Mouse (Mus musculus): ENCODE measurements at regions not wholly inside any gene's neighbourhood (a gene's known extent, or its start where the extent isn't known, plus 50 kb on each side); places are given as distances from the start of the nearest gene placed in this dataset.

DNA sequence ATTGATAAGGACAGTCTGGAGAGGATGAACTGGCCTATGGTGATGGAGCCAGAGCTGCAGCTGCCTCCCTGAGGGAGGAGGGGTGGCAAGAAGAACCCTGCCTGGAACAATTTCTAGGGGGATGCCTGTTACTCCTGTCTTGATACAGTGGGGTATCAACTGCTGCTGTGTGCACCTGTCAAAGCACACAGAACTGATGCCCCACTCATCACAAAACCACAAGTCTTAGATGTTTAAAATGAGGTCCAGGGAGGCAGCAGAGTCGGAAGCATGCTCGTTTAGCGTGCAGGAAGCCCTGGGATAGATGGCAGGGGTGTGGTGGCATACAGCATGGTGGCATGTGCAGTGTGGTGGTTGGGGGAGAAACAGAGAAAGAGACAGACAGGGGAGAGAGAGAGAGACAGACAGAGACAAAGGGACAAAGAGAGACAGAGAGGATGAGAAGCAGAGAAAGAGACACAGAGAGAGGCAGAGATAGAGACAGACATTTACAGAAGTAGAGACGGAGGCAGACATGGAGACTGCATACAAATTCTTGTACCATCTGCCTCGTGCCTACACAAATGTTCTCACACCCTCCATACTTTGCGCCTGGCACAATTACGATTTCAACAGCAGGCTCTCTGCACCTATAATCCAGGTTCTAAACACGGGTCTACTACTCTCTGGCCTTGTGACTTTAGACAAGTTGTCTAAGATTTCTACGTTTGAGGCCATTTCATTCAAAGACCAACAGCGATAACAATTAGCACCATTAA lies 242.6 kb downstream of the Cbln4 start:
- DNase-seq, result no peak

DNA sequence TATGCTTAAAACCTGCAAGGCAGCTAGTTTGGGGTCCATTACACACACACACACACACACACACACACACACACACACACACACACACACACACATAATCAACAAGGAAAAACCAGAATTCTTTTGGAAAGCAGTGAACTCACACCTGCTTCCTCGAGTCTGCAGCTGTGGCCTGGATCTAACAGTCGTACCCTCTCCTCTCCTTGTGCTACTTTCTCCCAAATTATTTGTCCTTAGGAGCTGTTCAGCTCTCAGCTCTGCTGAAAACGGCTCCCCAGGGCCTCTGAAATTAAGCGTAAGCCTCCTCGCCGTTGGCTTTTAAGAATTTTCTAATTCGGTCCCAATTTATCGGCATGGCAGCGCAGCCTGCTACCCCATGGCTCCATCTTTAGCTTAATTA lies 243.9 kb downstream of the Cbln4 start:
- DNase-seq, result no peak

DNA sequence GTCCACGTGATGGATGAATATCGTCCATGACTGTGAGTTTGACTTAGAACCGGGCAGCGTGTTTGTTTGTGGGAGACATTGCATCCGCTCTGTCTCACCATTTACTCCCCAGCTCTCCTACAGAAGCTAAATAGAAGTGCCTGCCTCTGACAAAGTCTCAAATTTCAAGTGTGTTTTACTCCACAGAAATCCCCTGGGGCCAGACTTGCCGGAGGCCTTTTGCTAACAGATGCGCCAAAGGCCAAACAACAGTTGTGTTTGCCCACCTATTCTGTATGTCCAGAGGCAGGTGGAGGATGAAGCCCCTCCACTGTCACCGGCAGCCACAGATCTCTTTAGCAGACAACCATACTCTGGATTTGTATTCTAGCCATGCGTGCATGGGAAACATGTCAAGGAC lies 252.6 kb downstream of the Cbln4 start:
- DNase-seq, result no peak

DNA sequence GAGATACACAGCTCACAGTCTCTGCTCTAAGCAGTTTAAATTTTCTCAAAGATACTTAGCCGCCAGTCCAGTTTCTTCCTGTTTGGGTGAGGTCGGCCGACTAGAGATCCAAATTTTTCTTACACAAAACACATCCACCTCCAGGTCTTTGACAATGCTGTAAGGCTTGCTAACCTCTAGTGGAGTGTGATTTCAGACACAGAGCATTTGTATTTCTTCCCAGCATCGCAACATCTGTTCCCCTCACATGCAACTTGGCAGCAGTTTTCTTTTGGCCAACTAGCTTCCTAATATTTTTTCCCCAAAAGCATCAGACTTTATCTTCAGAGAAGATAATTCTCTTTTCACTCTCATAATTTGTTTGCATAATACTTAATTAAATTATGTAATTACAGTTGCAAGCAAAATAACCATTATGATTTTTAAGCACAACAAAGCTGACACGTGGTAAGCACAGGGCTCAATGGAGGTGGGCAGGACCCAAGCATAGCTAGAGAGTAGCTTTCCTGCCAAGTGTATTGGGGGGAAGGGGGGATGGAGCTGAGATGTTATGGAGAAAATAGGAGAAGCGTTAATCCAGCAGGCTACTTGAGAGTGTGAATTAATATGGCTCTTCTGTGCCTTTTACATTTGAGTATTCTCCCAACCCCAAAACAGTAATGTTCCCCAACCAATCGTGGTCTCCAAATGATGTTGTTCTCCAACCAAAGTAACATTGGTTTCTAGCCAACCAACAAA lies 276.9 kb downstream of the Cbln4 start:
- DNase-seq, result no peak

DNA sequence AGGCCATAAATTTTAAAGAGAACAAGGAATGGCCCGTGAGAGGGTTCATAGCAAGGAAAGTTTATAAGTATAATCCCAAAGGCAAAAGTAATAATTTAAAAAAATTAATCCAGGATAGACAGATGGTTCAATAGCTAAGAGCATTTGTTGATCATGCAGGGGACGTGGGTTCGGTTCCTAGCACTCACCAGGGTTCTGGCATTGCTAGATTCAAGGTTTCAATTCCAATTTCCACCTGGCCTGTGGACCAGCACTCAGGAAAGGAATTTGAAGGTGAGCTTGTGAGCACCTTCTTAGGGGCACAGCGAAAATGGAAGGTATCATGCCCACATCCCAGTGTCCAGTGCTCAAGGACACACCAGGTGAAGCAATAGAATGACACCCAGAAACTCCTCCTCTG lies 278.2 kb downstream of the Cbln4 start:
- DNase-seq, result no peak

DNA sequence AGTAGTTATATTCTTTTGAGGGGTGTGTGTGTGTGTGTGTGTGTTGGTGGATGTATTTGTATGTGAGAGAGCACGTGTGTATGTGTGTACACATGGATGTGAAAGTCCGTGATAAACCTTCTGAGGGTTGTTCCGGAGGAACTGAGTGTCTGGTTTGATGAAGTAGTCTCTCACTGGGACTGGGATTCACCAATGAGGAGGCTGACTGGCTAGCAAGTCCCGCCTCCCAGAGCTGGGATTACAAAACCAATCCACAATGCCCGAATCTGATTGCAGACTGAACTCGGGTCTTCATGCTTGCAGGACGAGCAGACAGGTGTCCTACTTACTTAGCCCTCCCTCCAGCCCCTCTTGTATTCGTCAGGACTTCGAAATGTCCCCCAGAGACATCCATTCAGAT lies 289.8 kb downstream of the Cbln4 start:
- DNase-seq, result no peak

DNA sequence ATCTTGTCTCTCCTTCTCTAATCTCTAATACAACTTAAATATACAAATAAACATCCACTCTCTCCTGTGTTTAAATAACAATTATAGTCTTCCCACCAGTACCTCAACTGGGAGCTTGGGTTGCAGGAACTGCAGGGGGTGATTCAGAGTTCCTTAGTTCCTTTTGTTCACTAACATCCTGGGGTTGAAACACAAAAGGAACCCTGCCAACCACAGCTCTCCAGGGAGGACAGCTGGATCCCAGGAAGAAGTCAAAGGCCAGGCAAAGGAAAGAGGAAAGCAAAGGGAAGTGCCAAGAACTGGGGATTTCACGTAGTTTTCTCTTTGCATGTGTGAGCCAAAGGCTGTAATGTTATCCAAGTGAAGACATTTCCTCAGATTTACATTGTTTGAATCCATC lies 296.1 kb downstream of the Cbln4 start:
- DNase-seq, result no peak

DNA sequence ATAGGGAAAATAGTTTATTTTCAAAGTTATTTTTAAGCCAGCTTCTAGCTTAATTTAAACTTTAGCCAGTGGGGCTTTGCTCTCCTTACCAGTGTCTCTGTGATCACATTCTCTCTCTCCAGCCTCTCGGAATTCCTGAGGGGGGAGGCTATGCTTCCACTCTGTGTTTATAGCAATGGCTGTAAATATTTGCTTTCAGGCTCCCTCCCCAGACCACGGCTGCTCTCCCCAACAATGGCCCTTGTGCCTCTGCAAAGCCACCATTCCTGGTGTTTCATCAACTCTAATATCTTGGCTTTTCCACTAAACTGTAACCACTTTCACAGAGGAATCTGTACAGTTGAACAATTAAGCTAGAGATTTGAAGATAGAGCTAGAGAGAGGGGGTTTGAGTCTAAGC lies 300.2 kb downstream of the Cbln4 start:
- no peak for DNase-seq

DNA sequence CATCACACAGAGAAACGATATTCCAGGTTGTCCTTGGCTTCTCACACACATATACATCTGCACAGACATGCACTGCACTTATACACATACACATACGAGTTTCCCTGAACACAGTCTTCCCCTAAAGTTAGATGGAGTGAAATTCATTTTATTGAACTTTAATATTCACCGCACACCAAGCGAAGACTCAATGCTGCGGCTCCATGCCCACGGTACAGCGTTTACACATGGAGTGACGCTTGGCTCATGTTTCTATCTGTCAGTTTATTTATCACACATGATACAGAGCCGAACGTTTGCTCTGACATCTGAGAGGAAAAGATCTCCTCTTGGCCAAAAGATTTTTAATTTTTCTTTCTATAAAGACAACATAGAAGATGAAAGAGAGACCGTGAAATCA lies 300.6 kb downstream of the Cbln4 start:
- DNase-seq, result no peak

DNA sequence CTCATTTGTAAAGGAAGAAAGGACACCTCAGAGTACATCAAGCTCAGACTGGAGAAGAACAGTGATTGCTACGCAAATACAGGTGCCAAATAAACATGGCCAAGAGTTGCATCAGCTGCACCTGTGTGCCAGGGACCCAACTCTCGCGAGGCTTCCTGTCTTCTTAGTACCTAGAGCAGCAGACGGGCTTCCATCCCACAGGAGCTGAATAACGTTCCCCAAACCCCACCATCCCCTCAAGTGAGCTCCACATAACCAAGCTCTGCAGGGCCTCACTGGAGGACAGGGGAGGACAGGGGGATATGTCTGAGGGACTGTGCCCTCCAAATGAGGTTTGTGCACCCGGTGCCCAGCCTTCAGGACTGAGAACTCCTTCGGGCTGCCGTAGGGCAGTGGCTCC lies 305.5 kb downstream of the Cbln4 start:
- no peak for DNase-seq

DNA sequence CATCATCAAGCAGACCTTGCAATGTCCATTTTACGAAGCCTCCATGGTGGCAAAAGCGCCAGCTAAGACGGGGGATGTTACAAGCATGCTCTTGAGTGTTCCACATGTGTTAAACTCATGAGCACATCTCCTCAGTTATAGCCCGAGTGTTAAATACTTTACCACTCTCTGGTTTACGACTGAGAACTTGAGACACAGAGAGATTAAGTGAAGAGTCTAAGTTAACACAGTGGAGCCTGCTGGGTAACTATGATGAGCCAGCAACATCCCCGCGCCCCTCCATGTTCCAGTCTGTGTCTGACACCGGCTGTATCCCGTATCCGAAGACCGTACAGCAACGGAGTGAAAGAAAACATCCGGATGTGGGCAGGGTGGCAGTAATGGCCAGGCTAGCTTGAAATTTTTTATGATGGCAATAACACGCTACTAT lies 308.2 kb downstream of the Cbln4 start:
- DNase-seq, result no peak

DNA sequence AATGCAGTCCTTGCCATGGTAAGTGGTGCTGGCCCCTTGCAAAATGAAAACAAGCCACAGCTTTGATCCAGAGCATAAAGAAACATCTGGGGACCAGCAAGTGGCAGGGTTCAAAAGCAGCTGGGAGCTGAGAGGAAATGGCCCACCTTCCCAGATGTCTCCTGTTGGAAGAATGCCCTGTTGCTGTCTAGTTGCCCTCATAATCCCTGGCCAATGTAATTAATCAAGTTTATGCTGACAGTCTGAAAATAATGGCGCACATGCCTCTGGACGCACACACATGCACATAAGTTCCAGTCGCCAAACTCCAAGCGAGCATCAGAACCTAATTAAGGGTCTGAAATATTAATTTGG lies 308.7 kb downstream of the Cbln4 start:
- no peak for DNase-seq

DNA sequence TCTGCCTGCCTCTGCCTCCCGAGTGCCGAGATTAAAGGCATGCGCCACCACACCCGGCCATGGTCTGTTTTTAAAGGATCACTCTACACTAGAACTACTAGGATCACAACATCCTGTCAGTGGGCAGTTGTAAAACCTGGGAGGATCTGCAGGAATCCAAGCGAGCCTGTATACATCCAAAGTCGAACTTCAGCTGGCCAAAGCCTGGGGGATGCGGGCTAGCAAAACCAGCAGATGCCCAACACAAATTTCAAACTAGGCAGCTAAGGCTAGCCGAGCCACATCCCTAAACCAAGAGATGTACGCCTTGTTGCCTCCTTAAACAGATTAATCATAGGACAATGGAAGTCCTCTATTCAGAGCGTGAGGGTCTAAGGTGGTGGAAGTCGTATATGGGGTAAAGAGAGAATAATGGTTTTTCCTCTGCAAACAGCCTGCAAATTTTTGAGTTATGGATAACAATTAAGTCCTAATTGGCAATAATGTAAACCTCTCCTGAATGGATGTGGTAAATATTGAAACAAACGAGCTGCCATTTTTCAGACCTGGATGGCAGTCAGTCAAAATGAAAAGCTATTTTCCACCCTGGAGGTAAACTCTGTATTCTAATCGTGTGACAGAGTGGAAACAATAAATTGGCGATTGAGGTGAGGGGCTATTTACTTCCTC lies 309.2 kb downstream of the Cbln4 start:
- no peak for DNase-seq

DNA sequence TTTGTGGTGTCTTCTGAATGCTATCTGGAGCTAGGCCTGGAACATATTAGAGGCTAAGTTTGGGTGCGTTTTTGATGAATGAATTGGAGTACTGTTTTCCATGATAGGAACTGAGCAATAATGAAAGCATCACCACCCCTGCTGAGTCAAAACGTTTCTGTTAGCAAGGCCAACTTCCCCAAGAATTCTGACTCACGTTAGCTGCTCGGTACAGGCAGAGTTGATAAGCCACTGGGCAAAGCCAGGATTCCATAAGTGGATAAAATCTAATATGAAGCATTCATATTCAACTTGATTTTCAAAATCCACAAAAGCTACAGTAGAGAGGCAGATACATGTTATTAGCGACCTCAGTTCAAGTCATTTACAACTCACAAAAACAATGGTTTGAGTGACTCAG lies 324.0 kb downstream of the Cbln4 start:
- no peak for DNase-seq

DNA sequence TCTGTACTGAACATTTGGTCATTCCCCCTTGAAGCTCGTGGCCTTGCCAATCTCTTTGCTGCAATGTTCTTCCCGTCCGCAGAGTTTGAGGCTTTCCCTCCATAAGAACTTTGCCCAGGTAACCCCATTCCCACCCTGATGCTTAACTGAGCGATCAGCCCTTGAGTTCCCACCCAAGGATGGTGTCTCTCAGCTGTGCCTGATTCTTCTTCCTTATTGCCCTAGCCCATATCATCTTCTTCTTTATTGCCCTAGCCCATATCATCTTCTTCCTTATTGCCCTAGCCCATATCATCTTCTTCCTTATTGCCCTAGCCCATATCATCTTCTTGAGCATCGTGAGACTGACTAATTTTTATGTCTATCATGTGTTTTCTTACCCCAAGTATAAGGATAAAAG lies 324.4 kb downstream of the Cbln4 start:
- DNase-seq, result no peak

DNA sequence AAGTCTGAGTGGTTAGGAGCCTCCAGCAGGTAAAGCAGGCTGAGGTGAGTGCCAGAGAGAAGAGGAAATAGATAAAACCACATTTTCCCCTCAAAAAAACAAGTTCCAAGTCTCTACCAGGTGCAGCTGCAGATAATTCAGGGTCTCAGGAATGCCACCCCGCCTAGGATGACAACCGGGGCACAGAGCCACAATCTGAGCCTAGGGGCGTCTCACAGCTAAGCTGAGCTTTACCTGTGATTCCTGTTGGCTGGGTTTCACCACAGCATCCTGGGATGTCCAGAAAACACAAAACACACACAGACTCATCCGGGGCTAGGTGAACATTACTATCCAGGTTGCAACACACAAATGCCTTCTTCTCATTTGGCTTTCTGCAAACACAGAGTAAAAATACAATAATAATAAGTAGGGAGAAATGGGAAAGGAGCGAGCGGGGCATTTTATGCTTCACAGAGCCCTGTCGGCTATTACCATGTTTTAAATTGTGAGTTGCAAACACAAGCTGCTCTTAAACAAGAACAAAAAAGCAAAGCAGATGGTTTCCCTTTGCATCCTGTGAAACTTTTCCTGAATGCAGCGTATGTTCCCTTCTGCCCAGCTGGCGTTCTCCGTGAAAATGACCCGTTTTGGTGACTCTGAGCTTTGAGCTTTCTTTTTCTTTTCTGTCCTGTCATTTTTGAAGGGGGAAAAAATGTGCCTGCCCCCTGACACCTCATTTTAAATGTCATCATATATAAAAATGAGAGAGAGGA lies 330.3 kb downstream of the Cbln4 start:
- no peak for DNase-seq

DNA sequence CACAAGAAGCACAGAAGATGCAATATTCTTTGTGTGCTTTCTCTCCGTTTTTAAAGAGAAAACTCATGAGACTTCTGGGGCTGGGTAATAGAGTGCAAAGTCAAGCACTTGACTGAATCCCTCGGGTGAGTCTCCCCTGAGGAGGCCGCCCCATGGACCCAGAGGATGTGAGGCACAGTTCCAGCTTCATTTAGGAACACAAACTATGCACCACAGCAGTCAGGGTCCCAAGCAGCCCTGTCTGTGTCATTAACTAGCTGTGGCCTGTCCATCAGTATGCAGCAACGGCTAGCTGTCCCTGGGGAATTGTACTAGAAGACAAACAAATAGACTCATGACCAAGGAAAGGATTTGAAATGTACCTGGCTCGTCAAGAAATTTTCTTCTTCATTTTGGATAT lies 349.7 kb downstream of the Cbln4 start:
- no peak for DNase-seq

DNA sequence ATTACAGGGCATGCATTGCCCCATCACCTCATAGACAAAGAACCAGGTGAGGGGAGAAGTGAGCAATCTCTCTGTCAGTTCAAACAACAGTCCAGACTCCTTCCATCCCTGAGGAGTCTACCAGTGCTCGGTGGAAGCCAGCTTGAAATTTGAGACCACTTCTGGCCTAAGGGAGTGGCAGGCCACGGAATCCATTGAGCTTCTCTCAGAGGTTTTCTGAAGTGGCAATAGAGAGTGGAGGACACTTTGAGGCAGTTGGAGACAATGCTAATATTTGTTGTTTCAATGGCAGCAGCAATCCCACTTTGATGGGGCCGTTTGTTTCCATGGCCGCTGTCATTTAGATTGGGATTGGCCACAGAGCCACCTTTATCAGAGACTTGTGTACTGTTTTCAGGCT lies 352.5 kb downstream of the Cbln4 start:
- DNase-seq, result no peak

DNA sequence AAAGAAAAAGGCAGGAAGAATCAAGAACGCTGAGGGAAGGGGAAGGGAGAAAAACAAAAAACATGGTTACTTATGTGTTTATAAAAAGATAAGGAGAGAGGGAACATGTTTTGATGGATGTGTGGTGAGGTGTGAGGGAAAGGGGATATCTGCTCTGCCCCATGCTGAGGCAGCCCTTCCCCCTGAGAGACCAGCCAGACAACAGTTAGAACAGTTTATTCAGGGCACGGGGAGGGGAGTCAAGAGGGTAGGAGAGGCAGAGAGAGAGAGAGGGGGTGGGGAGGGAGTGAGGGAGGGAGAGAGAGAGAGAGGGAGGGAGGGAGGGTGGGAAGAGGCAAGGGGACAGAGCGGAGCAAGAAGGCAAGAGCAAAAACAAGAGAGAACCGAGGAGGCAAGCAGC lies 354.2 kb downstream of the Cbln4 start:
- no peak for DNase-seq

DNA sequence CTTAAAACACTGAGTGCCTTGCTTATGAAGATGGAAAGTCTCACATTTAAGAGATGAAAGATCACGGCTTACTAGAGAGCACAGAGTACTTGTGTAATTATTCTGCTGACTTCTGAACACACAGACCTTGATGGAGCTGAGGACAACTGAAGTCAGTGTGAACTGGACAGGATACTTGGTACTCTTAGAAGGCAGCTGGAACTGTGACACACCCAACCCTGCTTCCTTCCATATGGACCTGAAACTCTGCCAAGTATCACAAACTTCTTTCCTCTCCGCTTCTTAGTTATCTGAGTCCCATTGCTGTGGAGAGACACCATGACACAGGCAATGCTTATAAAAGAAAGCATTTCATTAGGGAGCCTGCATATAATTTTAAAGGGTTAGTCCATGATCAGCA lies 365.3 kb downstream of the Cbln4 start:
- no peak for DNase-seq

DNA sequence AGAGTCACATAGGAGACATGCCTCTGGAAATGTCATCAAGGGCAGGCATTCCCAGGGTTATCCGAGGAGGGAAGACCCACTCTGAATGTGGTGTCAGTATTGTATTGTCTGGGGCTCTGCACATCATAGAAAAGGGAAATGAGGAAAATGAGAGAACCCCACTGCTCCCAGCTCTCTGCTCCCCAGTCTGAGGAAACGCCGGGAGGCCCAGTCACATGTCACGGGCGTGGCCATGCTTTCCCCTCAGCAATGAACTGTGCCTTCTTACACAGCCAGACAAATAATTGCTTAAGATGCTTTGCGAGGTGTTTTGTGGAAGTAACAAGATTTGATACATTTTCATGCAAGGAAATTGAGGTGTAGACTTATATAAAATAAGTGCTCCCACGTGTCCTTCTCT lies 366.1 kb downstream of the Cbln4 start:
- DNase-seq, result no peak

DNA sequence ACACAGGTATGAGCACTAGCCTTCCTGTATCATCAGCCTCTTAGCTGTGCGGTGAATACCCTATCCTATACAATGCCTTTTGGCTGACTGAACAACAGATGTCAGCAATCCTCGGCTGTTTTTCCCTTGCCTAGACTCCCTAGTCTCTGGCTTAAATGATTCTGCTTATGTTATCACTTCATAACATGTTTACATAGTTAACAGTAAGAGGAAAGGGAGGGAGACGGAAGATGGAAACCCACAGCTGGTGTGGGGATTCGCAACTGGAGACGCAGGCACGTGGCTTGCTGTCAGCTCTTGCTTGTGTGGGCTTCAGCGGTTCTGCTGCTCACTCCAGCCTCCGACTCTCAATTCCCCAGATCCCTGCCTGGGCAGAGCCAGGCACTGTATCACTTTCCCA lies 367.2 kb downstream of the Cbln4 start:
- no peak for DNase-seq

DNA sequence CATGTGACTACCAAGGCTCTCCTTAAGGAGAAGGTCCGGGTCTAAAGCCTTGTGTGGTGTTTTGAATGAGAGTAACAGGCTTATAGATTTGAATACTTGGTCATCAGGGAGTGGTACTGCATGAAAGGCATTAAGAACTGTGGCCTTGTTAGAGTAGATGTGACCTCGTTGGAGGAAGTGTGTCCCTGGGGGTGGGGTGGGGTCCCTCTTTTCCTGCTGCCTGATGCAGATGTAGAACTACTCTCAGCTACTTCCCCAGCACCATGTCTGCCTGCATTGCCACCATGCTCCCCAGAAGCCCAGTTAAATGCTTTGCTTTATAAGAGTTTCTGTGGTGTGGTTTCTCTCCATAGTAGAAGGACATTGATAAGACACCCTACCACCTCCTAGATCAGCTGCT lies 367.9 kb downstream of the Cbln4 start:
- DNase-seq, result no peak

Measured in cerebellum, adult 11 months (tissue).